Mouse (Mus musculus) heart, embryonic 10.5 days (tissue): ENCODE measurements around the gene Wdfy3. TPM values are rescaled to one million over a fixed set of nuclear protein-coding genes. Genes with fewer than 3 reads are reported as not detected.

Source experiments
- DNase-seq: peaks from one replicate; pipeline ENCODE4 v3.0.0-alpha.2; 2017; ENCODE audit warnings: low spot score
- H3K27ac ChIP-seq: fragments of 300-500 bp; sonication (generic); 2 replicates; pipeline ENCODE4 v1.5.1; 2016; ENCODE audit warnings: mild to moderate bottlenecking
- H3K27me3 ChIP-seq: fragments of 300-500 bp; sonication (generic); 2 replicates; pipeline ENCODE4 v1.6.1; 2016; ENCODE audit warnings: mild to moderate bottlenecking; ENCODE audit not compliant: poor library complexity, insufficient read depth, severe bottlenecking
- H3K36me3 ChIP-seq: fragments of 300-500 bp; sonication (generic); 2 replicates; pipeline ENCODE4 v1.6.1; 2016; ENCODE audit warnings: mild to moderate bottlenecking, moderate library complexity
- H3K4me1 ChIP-seq: fragments of 300-500 bp; sonication (generic); 2 replicates; pipeline ENCODE4 v1.6.1; 2016; ENCODE audit warnings: mild to moderate bottlenecking
- H3K4me3 ChIP-seq: fragments of 300-500 bp; sonication (generic); 2 replicates; pipeline ENCODE4 v1.5.1; 2016; ENCODE audit warnings: mild to moderate bottlenecking, moderate library complexity
- H3K9me3 ChIP-seq: fragments of 300-500 bp; sonication (generic); 2 replicates; pipeline ENCODE4 v1.6.1; 2016; ENCODE audit warnings: mild to moderate bottlenecking, moderate library complexity
- WGBS: fragments of 180-500 bp; shearing (Covaris S2); methylation state at CpG from one replicate; pipeline ENCODE4 v1.1.7; 2016; 5-methylcytosine and 5-hydroxymethylcytosine counted together
- polyA plus RNA-seq: library from polyadenylated mRNA; unstranded; fragments of >200 nt; fragmentation: Nextera tagmentation; extraction: Ambion mirVana; gene quantifications from 2 replicates; pipeline ENCODE4 v1.2.1, GENCODE M21; 2016

The Wdfy3 gene
- polyA plus RNA-seq, 1 experiment from 2014 or later, result 14.4 TPM

DNA sequence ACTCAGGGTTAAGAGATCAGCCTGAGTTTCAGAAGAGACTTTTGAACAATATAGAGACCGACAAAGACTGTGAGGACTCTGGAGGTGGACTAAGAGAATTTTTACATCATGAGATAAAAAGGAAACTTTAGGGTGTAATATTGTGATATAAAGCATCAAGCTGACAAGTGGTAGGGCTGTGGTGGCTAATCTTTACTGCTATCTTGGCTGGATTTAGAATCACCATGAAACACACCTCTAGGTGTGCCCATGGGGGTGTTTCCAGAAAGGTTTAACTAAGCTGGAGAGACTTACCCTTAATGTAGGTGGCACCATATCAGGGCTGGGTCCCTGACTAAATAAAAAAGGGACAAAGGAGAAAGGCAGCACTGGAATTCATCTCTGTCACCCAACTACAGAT is 19.0 kb downstream of the Wdfy3 start:
- WGBS, result 89% methylated on average over 1 of the region's 1 CpGs
- Histone ChIP-seq H3K36me3 (0 out of 2 replicates have a peak, but pooled peaks cover 4% of the 10 kb centered on the region), H3K27me3 (no peaks in the 10 kb centered on the region), H3K27ac (no peak overlapping the region), H3K4me3 (no peak overlapping the region), H3K4me1 (peaks cover 34% of the 10 kb centered on the region), H3K9me3 (no peaks in the 10 kb centered on the region)
- DNase-seq, result no peak

DNA sequence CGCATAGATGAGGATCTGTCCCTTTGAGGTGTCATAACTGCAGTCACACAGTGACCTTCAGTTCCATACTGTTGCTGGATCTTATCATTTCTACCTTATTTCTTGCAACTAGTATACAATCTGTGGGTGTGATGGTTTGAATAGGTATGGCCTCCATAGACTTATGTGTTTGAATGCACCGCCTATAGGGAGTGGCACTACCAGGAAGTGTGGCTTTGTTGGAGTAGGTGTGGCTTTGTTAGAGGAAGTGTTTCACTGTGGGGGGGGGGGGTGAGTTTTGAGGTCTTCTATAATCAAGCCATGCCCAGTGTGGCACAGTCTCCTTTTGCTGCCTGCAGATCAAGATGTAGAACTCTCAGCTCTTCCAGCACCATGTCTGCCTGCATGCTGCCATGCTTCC is 21.3 kb downstream of the Wdfy3 start:
- 98% methylated on average over 2 of the region's 2 CpGs for WGBS
- H3K36me3 ChIP-seq, result peaks cover 9% of the 10 kb centered on the region; the same call in 1 of the 2 replicates
- no peak for DNase-seq

DNA sequence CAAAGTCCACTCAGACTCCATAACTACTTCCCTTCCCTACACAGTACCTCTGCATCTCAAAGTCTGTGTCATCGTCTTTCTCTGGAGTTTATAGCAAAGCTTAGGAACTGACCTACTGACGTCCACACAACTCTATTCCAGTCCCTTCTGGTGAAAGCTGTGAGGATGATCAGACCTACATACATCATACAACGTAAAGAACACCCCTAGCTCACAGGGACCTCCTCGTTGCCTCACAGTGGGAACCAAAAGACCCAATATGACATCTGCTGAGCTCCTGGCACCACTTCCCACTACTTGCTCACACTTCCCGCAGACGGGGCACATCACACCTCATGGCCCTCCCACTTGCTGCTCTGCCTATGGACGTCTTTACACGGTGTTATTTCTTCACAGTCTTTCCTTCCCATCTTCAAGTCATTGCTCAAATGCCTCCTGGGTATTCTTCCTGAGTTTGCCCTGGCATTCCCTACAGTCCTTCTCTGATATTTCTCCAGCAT is 23.1 kb downstream of the Wdfy3 start:
- 78% methylated on average over 8 of the region's 8 CpGs for WGBS
- DNase-seq, result no peak
- peaks cover 14% of the 10 kb centered on the region; the same call in 1 of the 2 replicates for H3K36me3 ChIP-seq

More for the DNA sequence above, 21.3 kb downstream of the Wdfy3 start:
- Histone ChIP-seq H3K4me3 (no peak overlapping the region), H3K9me3 (no peaks in the 10 kb centered on the region), H3K4me1 (peaks cover 30% of the 10 kb centered on the region), H3K27me3 (no peaks in the 10 kb centered on the region), H3K27ac (no peak overlapping the region)

GRCm38 (mm10) chr5:102045636-102046616 is 23.8 kb downstream of the Wdfy3 start:
- Histone ChIP-seq H3K36me3 (peaks cover 21% of the 10 kb centered on the region), H3K27ac (peak overlapping the region; percentile 36; the same call in 1 of the 2 replicates), H3K27me3 (no peaks in the 10 kb centered on the region), H3K4me3 (no peak overlapping the region), H3K4me1 (peaks cover 20% of the 10 kb centered on the region), H3K9me3 (no peaks in the 10 kb centered on the region)
- WGBS, result 73% methylated on average over 13 of the region's 13 CpGs
- peak; percentile 83 for DNase-seq

More for the DNA sequence above, 23.1 kb downstream of the Wdfy3 start:
- Histone ChIP-seq H3K4me1 (peaks cover 22% of the 10 kb centered on the region), H3K9me3 (no peaks in the 10 kb centered on the region), H3K4me3 (no peak overlapping the region), H3K27ac (no peak overlapping the region), H3K27me3 (no peaks in the 10 kb centered on the region)

GRCm38 (mm10) chr5:102045177-102045576 is 24.5 kb downstream of the Wdfy3 start:
- H3K9me3 ChIP-seq, result no peaks in the 10 kb centered on the region
- H3K4me1 ChIP-seq, result peaks cover 20% of the 10 kb centered on the region
- H3K27me3 ChIP-seq, result no peaks in the 10 kb centered on the region
- DNase-seq, result peak; percentile 82
- H3K4me3 ChIP-seq, result no peak overlapping the region
- H3K27ac ChIP-seq, result peak overlapping the region; percentile 36; the same call in 1 of the 2 replicates
- H3K36me3 ChIP-seq, result peaks cover 28% of the 10 kb centered on the region
- 19% methylated on average over 8 of the region's 8 CpGs for WGBS

DNA sequence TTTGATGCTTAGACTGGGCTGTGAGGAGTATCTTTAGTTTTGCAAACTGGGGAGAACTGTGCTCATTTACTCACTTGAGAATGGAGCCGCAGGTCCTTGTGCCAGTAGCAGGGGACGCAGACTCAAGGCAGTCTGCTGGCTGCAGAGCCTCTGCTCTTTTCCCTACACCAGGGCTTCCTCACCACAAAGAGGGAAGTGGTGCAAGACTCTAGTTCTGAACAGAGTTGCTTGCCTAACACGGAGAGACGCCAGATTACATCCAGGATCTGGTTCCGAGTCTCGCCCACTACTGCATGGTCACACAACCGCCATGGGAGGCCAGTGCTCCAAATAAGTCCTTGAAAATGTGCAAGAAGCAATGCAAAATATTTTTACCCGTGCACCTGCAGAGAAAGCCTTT is 36.4 kb downstream of the Wdfy3 start:
- Histone ChIP-seq H3K4me3 (no peak overlapping the region), H3K36me3 (peaks cover 97% of the 10 kb centered on the region), H3K9me3 (no peaks in the 10 kb centered on the region; the same call in 1 of the 2 replicates), H3K4me1 (no peaks in the 10 kb centered on the region), H3K27ac (no peak overlapping the region), H3K27me3 (no peaks in the 10 kb centered on the region)
- 91% methylated on average over 8 of the region's 8 CpGs for WGBS
- no peak for DNase-seq

- no peaks in the 10 kb centered on the region for H3K4me1 ChIP-seq
- no peak overlapping the region for H3K27ac ChIP-seq
- 94% methylated on average over 22 of the region's 22 CpGs for WGBS
- H3K27me3 ChIP-seq, result no peaks in the 10 kb centered on the region
- no peak overlapping the region for H3K4me3 ChIP-seq
- no peaks in the 10 kb centered on the region; the same call in 1 of the 2 replicates for H3K9me3 ChIP-seq
- H3K36me3 ChIP-seq, result peaks cover 98% of the 10 kb centered on the region
- no peak for DNase-seq
These were observed 37.0 kb downstream of the Wdfy3 start for GRCm38 (mm10) chr5:102032594-102033240.

GRCm38 (mm10) chr5:102032191-102032590 is 37.5 kb downstream of the Wdfy3 start:
- Histone ChIP-seq H3K4me1 (no peaks in the 10 kb centered on the region), H3K4me3 (no peak overlapping the region), H3K27me3 (no peaks in the 10 kb centered on the region), H3K36me3 (peaks cover 98% of the 10 kb centered on the region), H3K27ac (no peak overlapping the region), H3K9me3 (no peaks in the 10 kb centered on the region; the same call in 1 of the 2 replicates)
- 86% methylated on average over 3 of the region's 3 CpGs for WGBS
- DNase-seq, result no peak

- no peaks in the 10 kb centered on the region for H3K27me3 ChIP-seq
- H3K27ac ChIP-seq, result no peak overlapping the region
- no peak overlapping the region for H3K4me3 ChIP-seq
- DNase-seq, result no peak
- no peaks in the 10 kb centered on the region for H3K9me3 ChIP-seq
- 95% methylated on average over 11 of the region's 11 CpGs for WGBS
- peaks cover 7% of the 10 kb centered on the region; the same call in 1 of the 2 replicates for H3K4me1 ChIP-seq
- peaks cover 63% of the 10 kb centered on the region for H3K36me3 ChIP-seq
These were observed 46.3 kb downstream of the Wdfy3 start for GRCm38 (mm10) chr5:102023376-102023775.

- peaks cover 56% of the 10 kb centered on the region for H3K36me3 ChIP-seq
- no peak for DNase-seq
- H3K4me1 ChIP-seq, result peaks cover 7% of the 10 kb centered on the region; the same call in 1 of the 2 replicates
- H3K4me3 ChIP-seq, result no peak overlapping the region
- 94% methylated on average over 16 of the region's 16 CpGs for WGBS
- H3K27me3 ChIP-seq, result no peaks in the 10 kb centered on the region
- no peak overlapping the region for H3K27ac ChIP-seq
- H3K9me3 ChIP-seq, result no peaks in the 10 kb centered on the region
These were observed 47.5 kb downstream of the Wdfy3 start for GRCm38 (mm10) chr5:102022018-102022898.

GRCm38 (mm10) chr5:102014235-102014634 is 55.5 kb downstream of the Wdfy3 start:
- Histone ChIP-seq H3K4me3 (no peak overlapping the region), H3K36me3 (peaks cover 31% of the 10 kb centered on the region), H3K27me3 (no peaks in the 10 kb centered on the region), H3K4me1 (peaks cover under 1% of the 10 kb centered on the region; the same call in 1 of the 2 replicates), H3K9me3 (no peaks in the 10 kb centered on the region), H3K27ac (no peak overlapping the region)
- WGBS, result 87% methylated on average over 8 of the region's 8 CpGs
- DNase-seq, result no peak

GRCm38 (mm10) chr5:102013781-102014180 is 55.9 kb downstream of the Wdfy3 start:
- 87% methylated on average over 7 of the region's 7 CpGs for WGBS
- DNase-seq, result no peak
- Histone ChIP-seq H3K27ac (no peak overlapping the region), H3K36me3 (peaks cover 31% of the 10 kb centered on the region), H3K9me3 (no peaks in the 10 kb centered on the region), H3K27me3 (no peaks in the 10 kb centered on the region), H3K4me1 (no peaks in the 10 kb centered on the region; the same call in 1 of the 2 replicates), H3K4me3 (no peak overlapping the region)
